Mouse (Mus musculus) testis, adult 2 months (tissue): ENCODE results near the gene Gnpat.

ENCODE experiments used
- CTCF ChIP-seq: fragments of 200-500 bp; IDR thresholded peaks from 2 replicates; pipeline ENCODE4 v1.5.1; 2012; ENCODE audit warnings: low read depth, mild to moderate bottlenecking, inconsistent platforms, low read length, moderate library complexity; ENCODE audit not compliant: control insufficient read depth, insufficient read depth, insufficient replicate concordance
- POLR2A ChIP-seq: fragments of 200-500 bp; IDR thresholded peaks from 2 replicates; pipeline ENCODE4 v1.6.1; 2012; ENCODE audit warnings: low read depth, mild to moderate bottlenecking, inconsistent platforms, low read length, moderate library complexity; ENCODE audit not compliant: control insufficient read depth

DNA sequence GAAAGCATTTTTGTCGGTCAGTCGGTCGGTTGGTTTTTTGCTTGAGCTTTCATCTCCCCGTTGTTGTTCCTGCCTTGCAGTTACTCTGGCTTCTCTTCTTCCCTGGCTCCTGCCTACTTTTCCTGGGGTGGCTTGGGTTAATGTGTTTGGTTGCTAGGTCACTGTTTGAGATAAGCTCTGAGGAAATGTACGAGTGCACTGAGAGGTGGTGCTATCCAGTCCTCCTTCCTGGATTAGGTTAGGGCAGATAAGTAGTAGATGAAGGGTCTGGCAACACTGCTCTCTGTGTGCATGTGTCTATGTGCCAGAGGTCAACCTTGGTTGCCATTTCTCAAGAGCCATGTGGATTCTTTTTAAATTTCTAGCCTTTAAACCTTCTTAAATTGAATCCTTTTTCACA lies 9.9 kb downstream of the Gnpat start:
- TF ChIP-seq CTCF (no peak), POLR2A (no peak)
